Mouse (Mus musculus): ENCODE data around the gene Tpx2.

DNA sequence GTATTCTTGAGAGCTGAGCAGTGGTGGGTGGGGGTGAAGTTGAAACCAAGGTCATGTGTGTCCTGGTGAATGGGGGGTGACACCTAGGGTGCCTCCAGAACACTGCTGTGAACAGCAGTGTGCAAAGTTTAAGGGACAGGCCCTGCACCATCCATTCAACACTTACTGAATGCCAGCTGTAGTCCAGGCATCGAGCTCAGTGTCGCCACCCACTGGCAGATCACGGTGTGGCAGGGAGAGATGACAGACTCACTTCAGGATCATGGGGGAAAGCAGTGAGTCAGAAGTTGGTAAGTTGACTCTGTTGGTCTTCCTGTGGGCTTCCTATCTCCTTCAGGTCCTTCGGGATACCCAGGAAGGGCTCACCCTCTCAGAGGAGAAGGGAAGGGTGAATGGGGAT, 92.1 kb downstream of the Tpx2 start:
- no peak for TF ChIP-seq ZC3H11A (IDR thresholded peaks at IDR 0.05; ENCODE audit: borderline replicate concordance, low read depth, low read length)
- TF ChIP-seq ZNF384 (IDR thresholded peaks at IDR 0.05; ENCODE audit: low read depth, low read length): no peak
- no peak for TF ChIP-seq CHD2 (IDR thresholded peaks at IDR 0.05; ENCODE audit: low read depth, low read length)
- no peak for TF ChIP-seq HCFC1 (IDR thresholded peaks at IDR 0.05; ENCODE audit: borderline replicate concordance, insufficient read depth, low read length)
